Mouse (Mus musculus) embryonic facial prominence, embryonic 15.5 days (tissue): ENCODE results near the gene Pax2. TPM values are rescaled to one million over a fixed set of nuclear protein-coding genes. Genes with fewer than 3 reads are reported as not detected.

ENCODE experiments used
- ATAC-seq: fragments of 200-750 bp; cut with Nextera tagmentation; 2 replicates; pipeline ENCODE4 v1.8.0; 2017; ENCODE audit warnings: low read depth, moderate TSS enrichment; ENCODE audit not compliant: insufficient number of reproducible peaks, low FRiP score, low TSS enrichment
- H3K27ac ChIP-seq: fragments of 300-500 bp; sonication (generic); replicated peaks from 2 replicates; pipeline ENCODE4 v1.5.1; 2015; ENCODE audit warnings: mild to moderate bottlenecking, inconsistent platforms
- H3K27me3 ChIP-seq: fragments of 300-500 bp; sonication (generic); 2 replicates; pipeline ENCODE4 v1.6.1; 2015; ENCODE audit warnings: inconsistent platforms
- H3K36me3 ChIP-seq: fragments of 300-500 bp; sonication (generic); 2 replicates; pipeline ENCODE4 v1.6.1; 2015; ENCODE audit warnings: mild to moderate bottlenecking, inconsistent platforms
- H3K4me1 ChIP-seq: fragments of 300-500 bp; sonication (generic); 2 replicates; pipeline ENCODE4 v1.6.1; 2015; ENCODE audit warnings: inconsistent platforms
- H3K4me2 ChIP-seq: fragments of 300-500 bp; sonication (generic); replicated peaks from 2 replicates; pipeline ENCODE4 v1.6.1; 2015; ENCODE audit warnings: mild to moderate bottlenecking, inconsistent platforms
- H3K4me3 ChIP-seq: fragments of 300-500 bp; sonication (generic); replicated peaks from 2 replicates; pipeline ENCODE4 v1.5.1; 2015; ENCODE audit warnings: mild to moderate bottlenecking, inconsistent platforms
- H3K9ac ChIP-seq: fragments of 300-500 bp; sonication (generic); 2 replicates; pipeline ENCODE4 v1.6.1; 2015; ENCODE audit warnings: inconsistent platforms
- H3K9me3 ChIP-seq: fragments of 300-500 bp; sonication (generic); replicated peaks from 2 replicates; pipeline ENCODE4 v1.6.1; 2016; ENCODE audit warnings: inconsistent platforms
- WGBS: fragments of 180-500 bp; shearing (Covaris S2); methylation state at CpG from one replicate; pipeline ENCODE4 v1.1.7; 2015; 5-methylcytosine and 5-hydroxymethylcytosine counted together
- polyA plus RNA-seq: library from polyadenylated mRNA; unstranded; fragments of >200 nt; fragmentation: Nextera tagmentation; extraction: Ambion mirVana; gene quantifications from 2 replicates; pipeline ENCODE4 v1.2.1, GENCODE M21; 2015

The Pax2 gene
- polyA plus RNA-seq, 1 experiment from 2014 or later = 0.08 TPM

DNA sequence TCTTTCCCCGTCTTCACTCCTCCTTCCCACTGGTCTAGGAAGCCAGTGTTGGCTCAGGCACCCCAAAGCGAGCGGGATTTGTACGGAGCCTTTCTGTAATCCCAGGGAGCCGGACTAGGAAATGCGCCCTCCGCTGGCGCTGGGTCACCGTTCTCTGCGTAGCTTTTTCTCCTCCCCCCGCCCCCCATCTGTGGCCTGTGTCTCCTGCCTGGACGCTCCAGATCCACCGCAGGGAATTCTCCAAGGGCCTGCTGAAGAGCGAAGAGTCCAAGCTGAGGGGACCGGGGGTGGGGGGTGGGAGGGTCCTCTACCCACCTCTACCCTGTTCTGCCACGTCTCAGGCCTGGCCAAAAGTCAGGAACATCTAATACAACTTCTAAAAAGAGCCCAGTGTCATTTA, 15.5 kb upstream of the Pax2 start:
- Histone ChIP-seq H3K27me3 (peaks cover 99% of the 10 kb centered on the region), H3K9ac (no peak overlapping the region), H3K4me2 (no peak overlapping the region), H3K4me3 (no peak overlapping the region), H3K36me3 (no peaks in the 10 kb centered on the region), H3K27ac (no peak overlapping the region), H3K4me1 (peaks cover 17% of the 10 kb centered on the region), H3K9me3 (no peaks in the 10 kb centered on the region)
- ATAC-seq = no peak
- 3% methylated on average over 16 of the region's 16 CpGs for WGBS

DNA sequence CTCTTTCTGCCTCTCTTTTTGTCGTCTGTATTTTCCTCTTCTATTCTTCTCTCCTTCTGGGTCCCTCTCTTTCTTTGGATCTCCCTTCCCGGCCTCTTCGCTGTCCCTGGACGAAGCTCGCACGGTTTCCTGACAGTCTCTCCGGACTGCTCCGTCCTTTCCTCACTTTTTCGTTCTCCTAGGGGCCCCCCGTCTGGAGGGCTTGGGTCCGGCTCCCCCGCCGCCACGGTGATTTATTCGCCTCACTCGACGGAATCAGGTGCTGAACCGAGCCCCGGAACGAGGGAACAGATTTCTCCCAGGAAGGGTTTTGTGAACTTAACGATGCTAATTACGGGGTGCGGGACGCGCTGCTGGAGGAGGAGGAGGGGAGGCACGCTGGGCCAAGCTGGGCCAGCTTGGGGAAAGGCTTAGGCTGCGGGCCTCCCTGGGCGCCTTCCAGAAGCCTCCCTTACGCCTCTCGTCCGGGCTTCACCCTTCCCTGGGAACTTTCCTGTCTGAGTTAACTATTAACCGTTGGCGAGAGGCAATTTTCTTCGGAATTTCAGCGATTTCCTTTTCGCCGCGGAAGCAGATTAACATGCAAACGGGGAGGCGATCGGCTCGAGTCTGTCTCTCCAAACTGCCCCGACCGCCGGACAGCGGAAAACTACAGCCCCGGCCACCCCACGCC, 14.6 kb upstream of the Pax2 start:
- no peaks in the 10 kb centered on the region for H3K9me3 ChIP-seq
- H3K36me3 ChIP-seq = no peaks in the 10 kb centered on the region
- peak overlapping the region; percentile 42 for H3K4me2 ChIP-seq
- no peak overlapping the region for H3K9ac ChIP-seq
- peaks cover 99% of the 10 kb centered on the region for H3K27me3 ChIP-seq
- H3K27ac ChIP-seq = no peak overlapping the region
- H3K4me3 ChIP-seq = peak overlapping the region; percentile 21
- WGBS = 1% methylated on average over 48 of the region's 48 CpGs
- peaks cover 17% of the 10 kb centered on the region for H3K4me1 ChIP-seq
- no peak for ATAC-seq

DNA sequence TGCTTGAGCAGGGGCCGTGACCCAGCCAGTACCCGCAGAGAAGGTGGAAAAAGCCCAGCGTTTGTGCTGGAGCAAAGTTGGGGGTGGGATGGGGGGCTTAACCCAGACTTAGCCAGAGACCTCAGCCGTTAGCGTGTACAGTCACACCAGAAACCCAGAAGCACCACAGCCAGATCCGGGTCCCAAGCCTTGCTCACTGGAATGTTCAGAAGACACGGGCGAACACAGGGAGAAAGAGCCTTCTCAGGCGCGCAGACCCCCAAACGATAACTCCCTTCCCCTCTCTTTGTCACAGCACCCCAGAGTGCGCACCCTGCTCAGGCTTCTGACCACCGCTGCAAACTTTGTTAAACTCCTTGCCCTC, 14.1 kb upstream of the Pax2 start:
- Histone ChIP-seq H3K36me3 (no peaks in the 10 kb centered on the region), H3K4me3 (peak overlapping the region; percentile 21), H3K4me1 (peaks cover 22% of the 10 kb centered on the region), H3K27ac (no peak overlapping the region), H3K27me3 (peaks cover 99% of the 10 kb centered on the region), H3K9me3 (no peaks in the 10 kb centered on the region), H3K9ac (no peak overlapping the region), H3K4me2 (peak overlapping the region; percentile 42)
- no peak for ATAC-seq
- under 1% methylated on average over 13 of the region's 13 CpGs for WGBS

DNA sequence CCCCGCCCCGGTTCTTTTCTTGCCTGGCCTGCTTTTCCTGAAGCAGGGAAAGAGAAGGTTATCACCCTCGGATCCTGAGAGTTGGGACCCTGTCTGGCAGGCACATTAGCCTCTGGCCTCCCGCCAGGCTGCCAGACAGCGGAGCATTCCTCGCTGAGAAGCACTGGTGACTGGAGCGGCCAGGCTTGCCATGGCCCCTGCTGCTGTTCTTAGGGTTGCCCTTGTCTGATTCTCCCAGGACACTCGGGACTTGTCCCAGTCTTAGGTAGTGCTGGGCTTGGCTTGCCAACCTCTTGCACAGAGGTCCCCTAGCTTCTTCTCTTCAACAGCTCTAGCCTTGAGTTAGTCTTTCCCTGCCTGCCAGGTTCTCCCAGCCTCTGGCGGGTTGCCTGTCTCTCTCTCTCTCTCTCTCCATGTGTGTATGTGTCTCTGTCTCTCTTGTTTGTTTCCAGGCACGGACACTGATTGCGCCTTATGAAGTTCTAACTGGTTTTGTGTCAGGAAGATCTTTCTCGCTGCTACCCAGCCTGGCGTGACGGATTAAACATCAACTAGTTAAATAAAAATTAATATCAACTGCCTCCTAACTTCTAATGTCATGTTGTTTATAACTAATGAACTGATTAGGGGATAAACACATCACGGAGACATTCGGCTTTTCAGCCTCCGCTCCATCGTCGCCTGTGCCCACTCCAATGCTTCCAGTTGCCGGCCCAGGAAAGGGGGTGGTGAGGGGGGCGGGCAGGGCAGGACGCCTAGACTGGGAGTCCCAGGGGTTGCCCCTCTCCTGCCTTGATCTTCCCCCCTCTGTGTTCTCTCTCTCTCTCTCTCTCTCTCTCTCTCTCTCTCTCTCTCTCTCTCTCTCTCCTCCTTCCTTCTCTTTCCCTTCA, 13.5 kb upstream of the Pax2 start:
- no peak overlapping the region; the same call in 1 of the 2 replicates for H3K4me3 ChIP-seq

DNA sequence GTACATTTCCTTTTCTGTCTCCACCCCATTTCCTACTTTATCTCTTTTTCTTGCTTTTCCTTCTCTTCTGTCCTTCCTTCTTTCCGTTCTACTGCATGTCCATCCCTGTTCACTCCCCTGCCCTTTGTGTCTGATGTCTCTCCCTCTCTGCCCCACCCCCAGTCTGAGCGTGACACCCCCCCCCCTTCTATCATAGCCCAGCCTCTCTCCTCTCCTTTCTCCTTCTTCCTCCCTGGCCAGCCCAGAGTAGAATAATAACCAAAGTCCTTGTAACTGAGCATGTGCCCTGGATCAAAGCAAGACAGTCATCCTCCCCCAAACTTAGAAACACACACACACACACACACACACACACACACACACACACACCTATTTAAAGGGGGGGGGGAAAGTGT, 12.8 kb upstream of the Pax2 start:
- Histone ChIP-seq H3K9me3 (no peaks in the 10 kb centered on the region), H3K4me3 (no peak overlapping the region), H3K27ac (no peak overlapping the region), H3K4me1 (peaks cover 23% of the 10 kb centered on the region), H3K36me3 (no peaks in the 10 kb centered on the region), H3K4me2 (no peak overlapping the region), H3K27me3 (peaks cover 99% of the 10 kb centered on the region), H3K9ac (no peak overlapping the region)
- 0% methylated on average over 2 of the region's 2 CpGs for whole genome bisulfite sequencing
- ATAC-seq = no peak

More for the DNA sequence above, 13.5 kb upstream of the Pax2 start:
- H3K27ac ChIP-seq = no peak overlapping the region
- peaks cover 23% of the 10 kb centered on the region for H3K4me1 ChIP-seq
- WGBS = 2% methylated on average over 22 of the region's 22 CpGs
- H3K9me3 ChIP-seq = no peaks in the 10 kb centered on the region
- H3K4me2 ChIP-seq = peak overlapping the region; percentile 42
- no peak for ATAC-seq
- H3K36me3 ChIP-seq = no peaks in the 10 kb centered on the region
- peaks cover 99% of the 10 kb centered on the region for H3K27me3 ChIP-seq
- H3K9ac ChIP-seq = no peak overlapping the region

DNA sequence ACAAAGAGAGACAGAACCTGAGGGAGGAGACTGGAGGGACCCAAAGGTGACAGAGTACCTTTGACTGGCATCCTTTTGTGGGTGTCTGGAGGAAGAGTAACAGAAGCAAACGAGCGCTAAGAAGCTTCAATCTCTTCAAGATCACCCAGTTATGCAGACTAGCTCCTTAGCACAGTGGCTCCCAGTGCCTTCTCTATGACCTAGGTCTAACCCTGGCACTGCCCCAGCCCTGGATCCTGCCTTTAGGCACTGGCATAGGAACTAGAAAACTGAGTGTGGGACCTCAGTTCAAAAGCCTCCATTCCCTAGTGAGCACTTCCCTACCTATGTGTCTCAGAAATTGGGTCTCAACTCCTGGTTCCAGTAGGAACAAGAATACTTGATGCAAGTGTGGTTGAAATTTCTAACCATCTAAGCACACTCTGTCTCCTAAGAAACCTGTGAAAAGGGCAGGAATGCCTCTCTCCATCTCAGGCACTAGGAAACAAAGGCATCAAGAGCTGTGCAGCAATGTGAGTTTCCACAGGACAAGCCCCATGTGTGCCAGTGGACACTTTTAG, 11.8 kb upstream of the Pax2 start:
- H3K4me3 ChIP-seq = no peak overlapping the region
- no peak for ATAC-seq
- H3K9me3 ChIP-seq = no peaks in the 10 kb centered on the region
- H3K4me2 ChIP-seq = no peak overlapping the region
- H3K4me1 ChIP-seq = peaks cover 23% of the 10 kb centered on the region
- WGBS = 8% methylated on average over 2 of the region's 2 CpGs
- H3K27ac ChIP-seq = no peak overlapping the region
- H3K36me3 ChIP-seq = no peaks in the 10 kb centered on the region
- H3K9ac ChIP-seq = no peak overlapping the region
- peaks cover 99% of the 10 kb centered on the region for H3K27me3 ChIP-seq

DNA sequence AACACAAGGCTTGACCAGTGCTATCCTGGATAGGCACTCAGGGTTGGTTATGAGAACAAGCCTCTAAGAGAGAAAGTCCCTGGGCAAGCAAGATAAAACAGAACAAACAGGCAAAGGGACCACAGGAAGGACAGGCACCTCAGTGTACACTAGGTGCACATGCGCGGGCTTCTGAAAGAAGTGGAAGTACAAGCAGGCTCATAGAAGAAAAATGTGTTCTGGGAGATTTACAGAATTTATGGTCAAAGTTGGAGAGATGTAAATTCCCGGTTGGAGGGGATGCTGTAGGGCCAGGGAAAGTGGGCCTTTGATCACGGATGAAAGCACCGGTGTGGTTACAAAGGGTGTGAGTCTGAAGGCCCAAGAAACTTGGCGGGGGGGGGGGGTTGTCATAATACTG, 10.1 kb upstream of the Pax2 start:
- Histone ChIP-seq H3K9ac (no peak overlapping the region), H3K36me3 (no peaks in the 10 kb centered on the region), H3K4me2 (no peak overlapping the region), H3K4me3 (no peak overlapping the region), H3K9me3 (no peaks in the 10 kb centered on the region), H3K4me1 (peaks cover 26% of the 10 kb centered on the region), H3K27ac (no peak overlapping the region), H3K27me3 (peaks cover 99% of the 10 kb centered on the region)
- ATAC-seq = no peak
- 5% methylated on average over 6 of the region's 6 CpGs for WGBS

DNA sequence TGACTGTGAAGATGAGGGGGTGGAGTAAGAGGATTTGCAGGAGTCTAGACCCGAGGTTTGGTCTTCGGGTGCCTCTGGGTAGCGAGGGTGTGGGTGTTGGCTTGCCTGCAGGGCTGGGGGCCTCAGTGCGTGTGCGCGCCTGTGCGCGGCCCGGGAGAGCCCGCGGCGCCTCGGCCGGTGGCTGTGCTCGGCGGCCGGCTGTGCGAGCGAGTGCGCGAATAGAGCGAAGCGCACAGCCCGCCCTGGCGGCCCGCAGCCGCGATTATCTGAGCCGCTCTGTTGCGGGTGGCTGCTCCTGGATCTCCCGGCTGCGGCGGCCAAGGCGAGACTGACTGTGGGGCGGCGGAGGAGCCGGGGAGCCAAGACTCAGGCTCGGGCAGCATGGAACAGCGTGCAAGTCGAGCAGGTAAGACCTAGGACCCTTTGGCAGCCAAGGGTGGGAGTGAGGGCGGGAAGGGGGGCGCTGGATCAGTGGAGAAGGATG, 9.3 kb upstream of the Pax2 start:
- under 1% methylated on average over 42 of the region's 42 CpGs for WGBS
- no peak overlapping the region for H3K9ac ChIP-seq
- H3K4me1 ChIP-seq = peaks cover 19% of the 10 kb centered on the region
- no peaks in the 10 kb centered on the region for H3K9me3 ChIP-seq
- H3K27ac ChIP-seq = no peak overlapping the region
- peaks cover 98% of the 10 kb centered on the region for H3K27me3 ChIP-seq
- peak overlapping the region; percentile 21 for H3K4me3 ChIP-seq
- ATAC-seq = no peak
- H3K4me2 ChIP-seq = peak overlapping the region; percentile 19; the same call in 1 of the 2 replicates
- no peaks in the 10 kb centered on the region for H3K36me3 ChIP-seq

DNA sequence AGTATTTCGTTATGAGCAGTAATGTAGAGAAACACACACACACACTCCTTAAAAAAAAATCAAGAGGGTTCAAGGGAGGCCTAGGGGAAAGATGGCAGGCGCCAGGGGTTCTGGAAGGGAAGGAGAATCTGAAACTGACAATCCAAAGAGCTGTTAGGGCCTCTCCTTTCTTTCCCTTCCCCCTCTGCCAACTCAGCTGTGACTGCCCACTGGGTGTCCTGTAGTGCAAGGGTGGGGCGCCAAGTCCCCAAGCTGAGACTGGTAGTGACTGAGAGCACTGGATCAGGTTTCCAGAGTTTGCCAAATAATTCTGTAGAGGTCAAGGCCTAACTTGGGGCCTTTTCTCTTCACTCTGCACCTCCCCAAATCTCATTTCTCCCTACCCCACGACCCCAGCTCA, 8.4 kb upstream of the Pax2 start:
- Histone ChIP-seq H3K9ac (no peak overlapping the region), H3K4me2 (no peak overlapping the region), H3K4me1 (peaks cover 14% of the 10 kb centered on the region), H3K4me3 (no peak overlapping the region), H3K9me3 (no peaks in the 10 kb centered on the region), H3K27me3 (peaks cover 98% of the 10 kb centered on the region), H3K36me3 (no peaks in the 10 kb centered on the region), H3K27ac (no peak overlapping the region)
- 13% methylated on average over 4 of the region's 4 CpGs for WGBS
- no peak for ATAC-seq

DNA sequence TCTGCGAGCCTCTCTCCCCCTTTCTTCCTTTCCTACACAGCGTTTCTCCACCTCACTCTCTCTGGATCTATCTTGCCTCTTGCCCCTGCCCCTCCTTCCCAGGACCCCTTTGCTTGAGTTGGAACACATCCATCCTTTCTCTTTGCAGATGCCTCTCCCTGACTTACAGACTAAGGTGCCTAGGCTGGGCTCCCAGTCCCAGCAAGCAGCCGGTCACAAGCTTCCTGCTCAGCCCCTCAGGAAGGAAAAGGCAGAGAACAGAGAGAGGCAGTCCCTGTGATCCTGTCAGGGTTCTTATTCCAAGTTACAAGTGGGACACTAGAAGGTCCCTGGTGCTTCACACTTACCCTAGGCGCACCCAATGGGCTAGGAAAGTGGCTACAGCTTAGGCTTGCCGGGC, 7.6 kb upstream of the Pax2 start:
- no peak overlapping the region for H3K9ac ChIP-seq
- H3K36me3 ChIP-seq = no peaks in the 10 kb centered on the region
- H3K9me3 ChIP-seq = no peaks in the 10 kb centered on the region
- no peak overlapping the region for H3K4me3 ChIP-seq
- no peak overlapping the region for H3K27ac ChIP-seq
- ATAC-seq = no peak
- H3K4me1 ChIP-seq = peaks cover 22% of the 10 kb centered on the region
- H3K27me3 ChIP-seq = peaks cover 99% of the 10 kb centered on the region
- H3K4me2 ChIP-seq = no peak overlapping the region
- 0% methylated on average over 5 of the region's 5 CpGs for WGBS
